Mouse (Mus musculus): Measurements from ENCODE around the gene Gm9495. TPM values are rescaled to one million over a fixed set of nuclear protein-coding genes. Genes with fewer than 3 reads are reported as not detected.
"Not testable (repeated sequence)": the region's sequence is repeated elsewhere in the genome, so short reads cannot be mapped to it uniquely, and the experiment has no call there.

The Gm9495 gene
- polyA plus RNA-seq (2012; rRNA removed): 0.09 and 0.12 TPM in 2 replicates

DNA sequence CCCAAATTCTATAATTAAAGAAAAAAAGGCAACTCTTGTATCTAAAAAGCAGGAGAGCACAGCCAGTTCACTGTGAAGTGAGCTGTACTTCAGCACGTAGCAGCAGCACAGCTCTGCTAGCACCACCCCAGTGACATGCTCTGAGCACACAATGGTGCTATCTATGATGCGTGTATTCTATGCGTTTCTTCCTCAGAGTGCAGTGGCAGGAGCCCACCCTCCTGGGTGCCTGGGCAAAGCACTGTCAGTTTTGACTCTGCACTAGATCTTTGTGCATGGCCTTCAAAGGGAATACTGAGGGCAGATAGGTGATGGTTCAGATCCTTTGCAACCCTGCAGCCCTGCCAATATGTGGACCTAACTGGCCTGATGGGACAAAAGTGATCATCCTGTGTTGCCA is at the start of gene Gm9495:
TSS of gene Gm9495 (minus strand) at position 101 of the 400 bp plus-strand sequence.
- DNase-seq (ENCODE audit: low read depth): not testable (repeated sequence)

DNA sequence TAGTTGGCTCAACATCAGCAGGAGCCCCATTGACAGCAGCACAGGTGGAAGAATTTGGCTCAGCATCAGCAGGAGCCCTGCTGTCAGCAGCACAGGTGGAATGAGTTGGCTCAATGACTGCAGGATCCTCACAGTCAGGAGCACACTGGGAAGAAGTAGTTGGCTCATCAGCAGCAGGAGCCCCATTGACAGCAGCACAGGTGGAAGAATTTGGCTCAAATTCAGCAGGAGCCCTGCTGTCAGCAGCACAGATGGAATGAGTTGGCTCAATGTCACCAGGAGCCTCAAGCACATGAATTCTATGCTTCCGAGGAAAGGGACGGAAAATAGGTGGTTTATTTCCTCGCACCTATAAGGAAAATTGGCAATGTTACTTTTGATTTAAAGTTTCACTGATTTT is 21.6 kb upstream of the Gm9495 start:
- DNase-seq (ENCODE audit: low read depth): peak; percentile 31

DNA sequence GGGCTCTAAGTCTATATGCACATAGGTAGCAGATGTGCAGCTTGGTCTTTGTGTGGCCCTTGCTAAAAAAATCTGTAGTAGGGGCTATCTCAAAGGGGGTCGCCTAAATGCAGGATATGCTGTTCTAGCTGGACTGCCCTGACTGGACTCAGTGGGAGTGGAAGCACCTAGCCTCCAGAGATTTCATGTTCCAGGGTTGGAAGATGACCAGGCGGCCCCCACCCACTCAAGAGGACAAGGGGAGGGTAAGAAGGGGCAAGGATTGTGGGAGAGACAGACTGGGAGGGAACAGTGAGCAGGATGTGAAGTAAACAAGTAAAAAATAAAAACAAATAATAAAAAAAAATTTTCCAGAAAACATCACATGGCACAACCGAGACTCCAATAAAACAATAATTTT is 33.3 kb downstream of the Gm9495 start:
- DNase-seq (ENCODE audit: low read depth): not testable (repeated sequence)

DNA sequence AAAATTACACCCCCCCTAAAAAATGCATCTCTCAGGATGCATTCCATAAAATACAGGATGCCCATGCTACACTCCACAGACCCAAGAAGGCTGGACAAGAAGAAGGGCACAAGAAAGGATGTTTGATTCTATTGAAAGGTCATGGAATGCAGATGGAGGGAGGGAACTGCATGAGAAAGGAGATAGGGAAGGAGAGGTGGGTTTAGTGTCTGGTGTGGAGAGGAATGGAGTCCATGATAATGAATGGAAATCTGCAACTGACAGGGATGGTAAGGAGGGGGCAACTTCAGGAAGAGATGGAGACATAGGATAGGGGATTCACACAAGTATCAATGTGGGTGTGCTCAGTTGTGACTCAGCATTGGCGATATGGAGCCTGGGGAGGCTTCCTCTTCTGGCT is 39.0 kb downstream of the Gm9495 start:
- no peak for DNase-seq (ENCODE audit: low read depth)
- TF ChIP-seq CTCF (IDR thresholded peaks at IDR 0.05; ENCODE audit: borderline replicate concordance, extremely low read depth, insufficient read depth, insufficient read length) (no peak), POLR2A (IDR thresholded peaks at IDR 0.05; ENCODE audit: borderline replicate concordance, extremely low read depth, insufficient read depth, insufficient read length, poor library complexity, severe bottlenecking) (no peak)

DNA sequence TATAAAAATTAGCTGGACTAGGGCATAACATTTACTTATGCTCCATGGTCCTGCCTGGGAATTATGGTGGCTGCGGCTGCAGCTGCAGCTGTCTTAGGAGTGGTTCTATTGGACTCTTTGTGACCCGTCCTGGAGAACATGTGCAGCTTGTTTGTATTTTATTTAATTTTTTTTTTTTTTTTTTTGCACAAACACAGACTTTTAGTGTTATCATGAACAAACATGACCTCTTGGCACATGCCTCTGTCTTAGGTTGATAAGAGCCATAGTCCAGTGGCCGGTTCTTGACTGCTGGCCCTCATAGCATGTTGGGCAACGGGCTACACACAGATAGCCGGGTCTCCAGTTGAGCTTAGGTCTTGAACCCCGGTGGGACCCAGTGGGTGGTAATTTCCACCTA is 48.6 kb downstream of the Gm9495 start:
- DNase-seq (ENCODE audit: low read depth): no peak
- TF ChIP-seq POLR2A (IDR thresholded peaks at IDR 0.05; ENCODE audit: borderline replicate concordance, extremely low read depth, insufficient read depth, insufficient read length, poor library complexity, severe bottlenecking) (no peak), CTCF (IDR thresholded peaks at IDR 0.05; ENCODE audit: borderline replicate concordance, extremely low read depth, insufficient read depth, insufficient read length) (no peak)

DNA sequence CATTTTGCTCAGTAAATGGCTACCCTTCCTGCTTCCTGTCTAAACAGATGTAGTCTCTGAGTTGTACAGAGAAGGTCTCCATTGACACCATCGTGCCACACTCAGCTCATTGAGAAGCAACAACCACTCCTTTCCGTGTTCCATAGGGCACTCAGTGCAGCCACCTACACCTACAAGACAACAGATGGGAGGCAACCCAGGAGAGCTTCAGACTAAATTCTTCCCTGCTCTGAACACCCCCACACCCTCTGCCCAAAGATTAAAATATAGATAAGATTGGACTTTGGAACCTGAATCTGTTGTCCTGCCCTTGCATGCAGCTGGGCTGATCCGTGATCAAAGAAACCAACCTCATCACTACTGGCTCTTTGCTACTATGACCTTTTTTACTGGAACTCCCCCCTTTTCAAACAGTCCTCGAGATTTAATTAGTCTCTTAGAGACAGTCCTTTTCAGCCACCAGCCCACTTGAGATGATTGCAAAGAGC is 53.4 kb downstream of the Gm9495 start:
- TF ChIP-seq POLR2A (IDR thresholded peaks at IDR 0.05; ENCODE audit: borderline replicate concordance, extremely low read depth, insufficient read depth, insufficient read length, poor library complexity, severe bottlenecking) (no peak), CTCF (IDR thresholded peaks at IDR 0.05; ENCODE audit: borderline replicate concordance, extremely low read depth, insufficient read depth, insufficient read length) (no peak)

DNA sequence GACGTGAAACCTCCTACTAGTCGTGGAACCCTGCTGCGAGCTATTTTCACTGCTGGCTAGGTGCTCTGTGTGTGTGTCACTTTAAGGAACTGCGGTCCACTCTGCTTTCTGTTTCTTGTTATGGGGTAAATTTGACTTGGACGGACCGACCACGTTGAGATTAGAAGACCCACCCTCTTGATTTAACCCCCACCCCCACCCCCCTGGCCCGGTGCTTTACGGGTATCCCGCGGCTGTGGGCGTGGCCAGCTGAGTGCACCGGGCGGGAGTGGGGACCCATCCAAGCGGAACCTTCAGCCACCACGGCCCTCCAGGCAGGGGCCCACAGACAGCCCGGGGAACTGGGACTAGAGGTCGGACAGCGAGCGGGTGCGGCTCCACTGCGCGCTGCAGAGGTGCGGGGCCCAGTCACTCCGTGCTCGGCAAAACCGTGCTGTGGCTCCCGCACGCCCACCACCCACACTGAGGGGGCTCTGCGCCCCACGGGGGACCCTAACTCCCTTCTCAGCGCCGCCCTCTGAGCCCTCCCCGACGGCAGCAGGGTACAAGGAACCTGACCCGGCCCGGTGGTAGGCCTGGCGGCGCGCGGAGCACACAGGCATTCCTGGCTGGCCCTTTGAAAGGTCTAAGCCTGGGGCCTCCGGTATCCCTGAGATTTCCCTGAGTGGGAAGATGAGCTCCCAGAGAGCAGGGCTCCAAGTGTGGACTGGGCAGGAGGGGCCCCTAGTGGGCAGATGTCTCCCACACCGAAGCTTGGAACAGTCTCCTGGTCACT is 54.0 kb downstream of the Gm9495 start:
- TF ChIP-seq CTCF (IDR thresholded peaks at IDR 0.05; ENCODE audit: borderline replicate concordance, extremely low read depth, insufficient read depth, insufficient read length) (no peak), POLR2A (IDR thresholded peaks at IDR 0.05; ENCODE audit: borderline replicate concordance, extremely low read depth, insufficient read depth, insufficient read length, poor library complexity, severe bottlenecking) (no peak)
- DNase-seq (ENCODE audit: low read depth): peak; percentile 52

More for the DNA sequence above, 53.4 kb downstream of the Gm9495 start:
- DNase-seq (ENCODE audit: low read depth): no peak

DNA sequence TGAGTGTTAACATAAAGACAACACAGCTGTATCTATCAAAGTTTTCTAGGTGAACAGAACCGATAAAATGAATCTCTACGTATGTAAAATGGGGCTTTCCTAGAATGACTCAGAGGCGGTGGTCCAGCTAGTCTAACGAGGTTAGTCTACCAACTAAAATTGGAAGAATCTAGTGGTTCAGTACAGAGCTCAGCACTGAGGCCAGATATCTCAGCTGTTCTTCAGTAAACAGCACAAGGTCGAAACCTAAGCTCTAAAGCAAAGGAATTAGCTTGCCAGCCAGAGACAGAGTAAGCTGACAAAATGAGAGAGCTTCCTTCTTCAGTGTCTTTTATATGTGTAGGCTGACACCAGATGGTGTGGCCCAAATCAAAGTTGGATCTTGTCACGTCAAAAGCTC is 57.2 kb downstream of the Gm9495 start:
- DNase-seq (ENCODE audit: low read depth): no peak
- TF ChIP-seq POLR2A (IDR thresholded peaks at IDR 0.05; ENCODE audit: borderline replicate concordance, extremely low read depth, insufficient read depth, insufficient read length, poor library complexity, severe bottlenecking) (no peak), CTCF (IDR thresholded peaks at IDR 0.05; ENCODE audit: borderline replicate concordance, extremely low read depth, insufficient read depth, insufficient read length) (no peak)

DNA sequence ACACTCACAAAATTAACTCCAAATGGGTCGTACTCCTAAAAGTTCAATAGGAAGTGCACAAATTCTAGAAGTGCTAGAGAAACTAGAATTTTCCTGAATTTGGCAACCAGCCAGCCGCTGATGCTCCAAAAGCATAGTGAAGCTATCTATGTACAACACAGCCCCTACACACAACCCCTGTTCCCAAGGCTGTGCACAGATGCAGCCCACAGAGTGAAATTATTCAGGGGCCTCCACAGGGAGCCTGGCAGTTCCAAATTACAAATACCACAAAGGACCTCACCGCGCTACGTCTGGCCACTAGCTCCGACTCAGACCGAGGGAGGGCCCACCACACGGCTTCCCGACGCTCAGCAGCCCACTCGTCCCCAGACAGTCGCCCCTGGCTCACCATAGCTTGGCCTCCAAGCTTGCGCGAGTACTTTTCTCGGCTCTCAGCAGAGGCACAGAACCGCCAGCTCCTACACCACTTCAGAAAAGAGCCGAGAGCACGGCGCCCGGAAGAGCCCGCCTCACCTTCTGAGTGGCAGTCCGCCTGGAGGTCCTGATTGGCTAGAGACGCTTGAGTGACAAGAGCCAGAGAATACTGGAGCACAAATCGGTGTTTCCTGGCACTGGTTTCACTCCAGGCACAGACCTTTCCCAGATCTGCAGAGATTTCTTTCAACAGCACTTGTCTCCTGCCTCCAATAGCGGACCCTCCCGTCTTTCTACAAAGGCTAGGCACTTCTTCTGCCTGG is 58.1 kb downstream of the Gm9495 start:
- TF ChIP-seq POLR2A (IDR thresholded peaks at IDR 0.05; ENCODE audit: borderline replicate concordance, extremely low read depth, insufficient read depth, insufficient read length, poor library complexity, severe bottlenecking): peak; percentile 74; the same call in 1 of the 2 replicates
- TF ChIP-seq CTCF (IDR thresholded peaks at IDR 0.05; ENCODE audit: borderline replicate concordance, extremely low read depth, insufficient read depth, insufficient read length): no peak
- DNase-seq (ENCODE audit: low read depth): peak; percentile 99

DNA sequence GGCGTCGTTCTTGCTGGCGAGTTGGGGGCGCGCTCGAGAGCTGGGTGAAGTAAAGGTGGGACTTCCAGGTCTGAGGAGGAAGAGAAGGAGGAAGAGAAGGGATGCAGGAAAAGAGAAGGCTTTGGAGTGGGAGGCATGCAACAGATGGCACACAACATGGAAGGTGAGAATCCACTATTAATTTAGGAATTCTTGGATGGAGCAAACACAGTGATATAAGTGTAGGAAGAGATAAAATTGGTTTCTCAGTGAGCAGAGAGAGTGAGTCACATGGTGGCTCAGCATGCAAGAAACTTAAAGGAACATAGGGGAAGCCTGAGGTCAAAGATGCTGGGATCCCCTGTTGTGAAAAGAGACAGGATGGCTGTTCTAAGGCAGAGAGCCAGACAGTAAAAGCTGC is 69.0 kb downstream of the Gm9495 start:
- no peak for DNase-seq (ENCODE audit: low read depth)
- TF ChIP-seq CTCF (IDR thresholded peaks at IDR 0.05; ENCODE audit: borderline replicate concordance, extremely low read depth, insufficient read depth, insufficient read length) (no peak), POLR2A (IDR thresholded peaks at IDR 0.05; ENCODE audit: borderline replicate concordance, extremely low read depth, insufficient read depth, insufficient read length, poor library complexity, severe bottlenecking) (no peak)

Other genes starting within 250 kb of the Gm9495 start
- 7.6 and 9.8 TPM in 2 replicates for gene Zfp930, start 244.5 kb downstream of the Gm9495 start, polyA plus RNA-seq (2012; rRNA removed)
- 3.8 and 7.3 TPM in 2 replicates for gene D130040H23Rik, start 182.5 kb downstream of the Gm9495 start, polyA plus RNA-seq (2012; rRNA removed)
- 0.04 TPM in 2 replicates for gene Gm7697, start 69.4 kb upstream of the Gm9495 start, polyA plus RNA-seq (2012; rRNA removed)
- 21.5 and 23.7 TPM in 2 replicates for gene Zfp868, start 172.0 kb upstream of the Gm9495 start, polyA plus RNA-seq (2012; rRNA removed)
- gene Zfp964, start 200.9 kb upstream of the Gm9495 start, polyA plus RNA-seq (2012; rRNA removed): 2.3 and 2.9 TPM in 2 replicates

Measured in brain, embryonic 14.5 days (tissue).